Mouse (Mus musculus) embryo, embryonic 11.5 days (tissue): ENCODE results near the gene Gpsm2.
A peak's percentile ranks its signal among the peaks of the same experiment; 100 is the strongest.
"Not testable (repeated sequence)": the region's sequence is repeated elsewhere in the genome, so short reads cannot be mapped to it uniquely, and the experiment has no call there.

Experiments used
- DNase-seq: peaks from one replicate; pipeline ENCODE4 v3.0.0-alpha.2; 2012; ENCODE audit warnings: low read depth, low spot score

Gene Gpsm2

DNA sequence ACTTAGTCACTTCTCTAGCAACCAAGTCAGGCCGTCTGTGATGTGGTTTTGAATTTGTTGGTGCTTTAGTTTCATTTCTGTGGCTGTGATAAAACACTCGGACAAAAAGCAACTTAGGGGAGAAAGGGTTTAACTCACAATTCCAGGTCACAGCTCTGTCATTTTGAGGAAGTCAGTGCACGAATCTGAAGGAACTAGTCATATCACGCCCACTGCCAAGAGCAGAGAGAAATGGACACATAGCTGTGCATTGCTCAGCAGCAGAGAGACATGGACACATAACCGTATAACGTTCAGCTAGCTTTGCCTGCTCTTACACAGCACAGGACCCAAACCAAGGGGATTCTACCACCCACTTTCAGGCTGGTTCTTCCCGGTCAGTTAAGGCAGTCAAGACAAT is 4.3 kb upstream of the Gpsm2 start:
- DNase-seq = no peak

DNA sequence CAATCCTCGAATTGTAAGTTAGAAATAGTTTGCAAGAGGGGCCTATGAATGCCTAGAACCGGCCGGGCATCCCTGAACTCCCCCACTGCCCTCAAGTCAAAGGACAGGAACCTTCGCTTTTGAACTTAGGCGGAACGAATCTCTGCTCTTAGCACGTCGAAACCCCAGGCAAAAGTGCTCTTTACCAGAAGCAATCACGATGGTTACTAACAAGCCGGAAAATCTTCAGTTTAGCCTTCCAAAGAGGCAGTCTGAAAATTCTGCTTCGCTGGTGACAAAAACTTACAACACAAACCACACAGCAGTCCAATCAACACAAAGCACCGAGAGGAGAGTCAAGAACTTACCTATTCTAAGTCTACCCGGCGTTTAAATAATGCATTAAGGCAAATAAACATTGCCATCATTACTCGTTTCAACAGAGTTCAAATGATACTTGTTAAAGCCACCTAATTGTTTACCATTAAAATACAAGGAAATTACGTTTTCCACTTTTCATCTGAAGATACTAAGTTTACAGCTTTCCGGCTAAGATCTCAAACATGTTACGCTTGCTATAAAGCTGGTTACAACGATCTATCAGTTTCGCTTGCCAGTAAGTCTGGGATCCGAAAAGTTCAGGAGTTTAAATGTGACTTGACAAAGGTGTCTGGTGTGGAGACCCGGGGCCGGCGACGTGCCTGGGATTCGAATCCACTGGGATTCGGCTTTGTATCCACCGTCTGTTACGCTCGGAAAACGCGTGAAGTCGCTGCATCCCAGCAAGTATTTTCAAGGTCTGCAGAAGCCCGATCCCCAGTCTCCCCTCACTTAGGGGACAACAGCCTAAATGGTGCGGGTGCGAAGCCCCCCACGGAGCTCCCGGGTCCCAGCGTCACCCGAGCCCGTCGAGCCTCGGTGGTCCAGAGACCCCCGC is 775 bp downstream of the Gpsm2 start:
- DNase-seq = peak; percentile 42

DNA sequence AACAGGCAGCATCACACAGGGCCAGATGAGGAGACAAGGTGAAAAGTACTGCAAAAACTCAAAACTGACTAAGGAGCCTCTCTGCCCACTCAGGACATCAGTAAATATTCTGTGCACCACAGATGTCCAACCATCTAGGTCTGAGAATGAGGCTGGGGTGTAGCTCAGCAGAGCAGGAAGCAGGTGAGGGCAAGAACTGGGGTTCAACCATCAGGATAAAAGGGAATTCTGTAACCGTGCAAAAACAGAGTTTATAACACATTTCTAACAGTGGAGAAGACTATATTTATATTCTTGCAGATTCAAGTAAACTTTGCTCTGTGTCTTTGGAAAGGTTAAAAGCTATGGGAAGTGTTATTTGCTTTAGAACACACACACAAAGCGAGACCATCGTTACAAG is 2.3 kb downstream of the Gpsm2 start:
- DNase-seq = no peak

DNA sequence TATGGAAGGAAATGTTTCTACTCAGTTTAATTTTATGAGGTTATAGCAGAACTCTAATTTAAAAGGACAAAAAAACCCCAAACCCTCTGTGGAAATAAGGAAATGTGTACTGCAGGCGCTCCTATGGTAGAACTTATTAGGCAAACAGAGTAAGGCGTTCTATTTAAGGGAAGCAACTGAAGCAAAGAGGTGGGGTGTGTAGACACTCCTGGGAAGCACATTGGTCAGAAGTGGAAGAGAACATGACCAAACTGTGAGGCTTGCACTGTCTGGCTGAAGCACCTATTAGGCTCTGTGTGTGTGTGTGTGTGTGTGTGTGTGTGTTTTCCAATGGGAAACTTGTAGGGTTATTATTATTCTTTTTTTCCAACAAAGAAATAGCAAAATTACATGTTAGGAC is 2.8 kb downstream of the Gpsm2 start:
- DNase-seq = no peak

DNA sequence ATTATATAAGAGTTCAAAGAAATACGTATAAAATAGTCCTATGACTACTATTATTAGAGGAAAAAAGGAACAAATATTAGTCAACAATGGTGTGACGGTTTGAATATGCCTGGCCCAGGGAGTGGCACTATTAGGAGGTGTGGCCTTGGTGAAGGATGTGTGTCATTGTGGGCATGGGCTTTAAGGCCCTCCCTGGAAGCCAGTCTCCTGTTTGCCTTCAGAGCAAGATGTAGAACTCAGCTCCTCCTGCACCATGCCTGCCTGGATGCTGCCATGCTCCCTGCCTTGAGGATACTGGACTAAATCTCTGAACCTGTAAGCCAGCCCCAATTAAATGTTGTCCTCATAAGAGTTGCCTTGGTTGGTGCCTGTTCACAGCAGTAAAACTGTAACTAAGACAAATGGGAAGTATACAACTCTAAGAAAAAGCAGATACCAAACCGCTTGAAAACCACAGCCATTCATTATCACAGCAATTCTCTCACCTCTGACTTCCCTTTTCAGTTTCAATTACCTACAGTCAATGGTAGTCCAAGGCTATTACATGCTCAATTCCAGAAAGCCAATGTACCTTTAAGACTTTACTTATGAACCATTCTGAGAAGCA is 4.1 kb downstream of the Gpsm2 start:
- no peak for DNase-seq

DNA sequence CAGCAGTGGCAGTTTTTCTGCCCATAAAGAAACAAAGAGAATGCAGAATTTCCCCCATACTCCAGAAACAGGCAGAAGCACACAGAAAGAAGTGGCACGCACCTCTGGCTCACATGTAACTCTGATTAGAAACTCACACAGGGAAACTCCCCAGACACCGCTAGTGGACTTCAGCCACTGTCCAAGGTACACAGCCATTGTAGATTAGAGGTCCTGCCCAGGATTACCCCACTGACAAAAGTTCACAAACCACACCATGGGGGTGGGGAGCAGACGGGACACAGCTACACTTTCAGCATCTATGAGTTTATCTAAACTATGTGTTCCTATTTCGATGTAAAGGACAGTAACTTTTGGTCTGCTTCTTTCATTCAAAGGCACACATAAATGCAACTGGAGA is 7.3 kb downstream of the Gpsm2 start:
- DNase-seq = no peak

DNA sequence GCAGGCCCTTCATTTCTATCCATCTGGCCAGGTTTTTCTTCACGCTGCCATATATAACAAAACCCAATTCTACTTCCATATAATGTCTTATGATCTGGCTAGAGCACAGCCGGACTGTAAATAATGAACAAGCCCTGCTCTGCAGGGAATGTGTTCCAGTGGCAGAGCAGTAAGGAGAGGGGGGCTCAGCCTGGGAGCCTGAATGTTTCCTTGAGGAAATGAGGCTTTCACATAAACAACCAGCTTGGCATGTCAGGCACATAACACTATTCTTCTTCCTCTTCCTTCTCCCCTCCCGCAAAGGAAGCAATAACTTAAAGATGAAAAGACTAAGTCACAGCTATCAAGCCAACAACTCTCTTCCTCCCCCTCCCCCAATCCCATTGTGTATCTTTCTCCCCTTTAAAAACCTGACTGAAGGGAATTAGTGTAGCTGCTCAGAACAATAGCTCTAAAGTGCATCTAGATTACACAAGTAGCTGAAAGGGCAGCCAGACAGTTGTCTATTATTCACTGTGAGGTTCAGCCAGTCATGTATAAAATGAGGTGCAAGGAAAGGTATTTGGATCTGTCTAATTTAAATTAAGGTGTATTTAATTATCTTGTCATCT is 8.9 kb downstream of the Gpsm2 start:
- DNase-seq = no peak

DNA sequence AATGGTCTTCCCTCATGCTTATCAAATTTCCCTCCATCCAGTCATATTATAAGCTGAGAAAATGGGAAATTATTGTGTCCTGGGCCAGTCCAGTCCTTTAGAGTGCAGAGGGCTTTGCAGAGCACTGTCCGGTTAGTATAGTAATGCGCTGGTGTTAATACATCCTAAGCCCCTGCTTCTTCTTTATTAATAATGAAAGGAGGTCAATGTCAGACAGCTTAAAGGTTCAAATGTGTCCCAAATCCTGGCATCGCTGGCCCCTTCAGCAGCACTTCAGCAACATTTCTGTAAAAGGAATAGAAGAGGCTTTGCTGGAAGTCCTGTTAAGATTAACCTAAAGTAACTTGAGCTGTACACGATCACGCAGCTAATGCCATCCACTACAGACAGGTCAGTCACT is 10.8 kb downstream of the Gpsm2 start:
- no peak for DNase-seq

DNA sequence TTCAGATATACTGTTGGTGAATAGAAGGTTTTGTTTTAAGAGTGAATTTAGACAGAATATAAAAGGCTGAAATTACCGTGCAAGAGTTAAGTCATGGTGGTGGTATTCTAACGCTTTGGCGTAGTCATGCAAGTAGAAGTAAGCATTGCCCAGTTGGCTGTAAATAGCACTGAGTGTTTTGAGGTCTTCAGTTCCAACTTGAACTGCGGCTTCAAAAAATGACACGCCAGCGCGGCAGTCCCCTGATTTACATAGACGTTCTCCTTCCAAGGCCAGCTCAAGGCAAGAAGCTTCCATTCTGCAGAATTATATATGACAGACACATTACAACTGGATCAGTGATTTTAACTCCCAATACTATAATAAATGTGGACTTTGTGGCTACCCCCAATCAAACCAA is 19.3 kb downstream of the Gpsm2 start:
- DNase-seq = no peak

DNA sequence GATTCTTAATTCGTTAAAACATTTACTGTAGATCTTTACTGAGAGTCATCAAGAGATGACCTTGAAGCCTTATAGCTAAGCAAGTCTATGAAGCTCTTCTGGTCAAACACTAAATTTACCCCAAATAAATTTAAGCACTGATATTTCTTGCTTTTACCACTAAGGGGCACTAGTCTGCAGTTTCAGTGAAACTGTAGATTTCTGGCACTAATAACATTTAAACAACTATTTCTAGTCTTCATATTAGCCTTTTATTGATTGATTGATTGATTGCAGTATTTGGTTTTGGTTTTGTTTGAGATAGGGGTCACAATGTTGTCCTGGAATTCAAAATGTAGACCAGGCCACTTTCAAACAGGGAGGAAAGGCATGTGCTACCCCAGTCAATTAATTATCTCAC is 20.9 kb downstream of the Gpsm2 start:
- no peak for DNase-seq

DNA sequence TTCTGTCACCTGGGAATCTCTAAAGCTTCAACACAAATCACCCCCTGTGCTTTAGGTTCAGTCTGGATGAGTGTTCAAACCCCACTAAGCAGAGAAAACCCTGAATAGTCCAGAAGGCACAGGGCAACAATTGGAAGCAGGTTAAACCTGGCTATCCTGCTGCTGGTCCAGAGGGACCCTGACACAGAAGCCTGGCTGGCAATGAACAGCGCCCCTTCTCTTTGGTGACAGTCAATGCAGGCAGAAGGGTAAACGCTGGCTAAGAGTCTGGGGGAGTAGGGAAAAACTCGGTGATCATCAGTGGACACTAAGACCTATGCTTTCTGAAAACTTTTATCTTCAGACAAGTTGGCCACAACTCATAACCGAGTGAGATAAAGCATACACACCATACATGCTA is 22.3 kb downstream of the Gpsm2 start:
- no peak for DNase-seq

DNA sequence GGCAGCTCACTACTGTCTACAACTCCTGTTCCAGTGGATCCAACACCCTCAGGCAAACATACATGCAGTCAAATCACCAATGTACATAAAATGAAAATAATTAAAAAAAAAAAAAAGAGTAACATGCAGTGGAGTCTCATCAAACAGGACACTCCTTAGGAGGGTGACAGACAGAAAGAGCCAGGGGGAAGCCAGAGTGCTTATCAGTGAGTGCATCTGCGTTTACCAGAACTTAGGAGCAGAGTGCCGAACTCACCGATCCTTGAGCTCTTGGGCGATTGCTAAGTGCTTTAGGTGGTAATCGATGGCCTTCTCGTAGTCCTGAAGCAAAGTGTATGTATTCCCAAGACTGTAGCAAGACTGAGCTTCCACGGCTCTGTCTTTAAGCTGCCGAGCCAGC is 23.4 kb downstream of the Gpsm2 start:
- no peak for DNase-seq

DNA sequence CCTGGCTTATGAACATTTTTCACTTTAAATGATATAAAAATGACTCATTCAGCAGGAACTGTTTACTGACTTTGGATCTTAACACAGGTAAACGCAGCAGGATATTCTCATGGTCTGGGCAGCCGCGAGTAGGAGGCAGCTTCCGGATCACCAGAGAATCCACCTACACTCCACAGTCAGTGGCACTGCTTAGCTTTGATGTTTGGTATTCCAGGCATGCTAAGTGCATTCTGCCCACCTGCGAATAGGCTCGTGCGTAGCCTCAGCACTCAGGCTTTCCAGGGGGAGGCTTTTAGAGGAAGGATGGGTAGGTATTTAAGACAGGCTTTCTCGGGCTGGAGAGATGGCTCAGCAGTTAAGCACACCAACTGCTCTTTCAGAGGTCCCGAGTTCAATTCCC is 27.8 kb downstream of the Gpsm2 start:
- no peak for DNase-seq

DNA sequence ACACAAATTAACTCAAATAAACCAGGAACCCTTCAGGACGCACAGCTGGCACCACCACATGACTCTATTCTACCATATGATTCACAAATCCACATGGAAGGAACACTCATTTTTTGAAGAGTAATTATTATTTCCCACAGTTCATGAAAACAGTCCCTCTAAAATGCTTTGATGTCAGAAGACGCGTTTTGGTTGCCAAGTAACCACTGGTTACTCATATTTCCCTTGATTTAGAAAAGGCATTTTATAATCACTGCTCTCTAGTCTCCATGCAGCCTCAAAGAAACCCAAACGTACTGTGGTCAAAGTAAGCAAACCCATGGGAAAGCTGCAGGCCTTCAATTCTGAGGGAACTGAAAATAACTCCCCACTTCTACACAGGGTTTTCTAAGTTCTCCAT is 32.1 kb downstream of the Gpsm2 start:
- DNase-seq = no peak

DNA sequence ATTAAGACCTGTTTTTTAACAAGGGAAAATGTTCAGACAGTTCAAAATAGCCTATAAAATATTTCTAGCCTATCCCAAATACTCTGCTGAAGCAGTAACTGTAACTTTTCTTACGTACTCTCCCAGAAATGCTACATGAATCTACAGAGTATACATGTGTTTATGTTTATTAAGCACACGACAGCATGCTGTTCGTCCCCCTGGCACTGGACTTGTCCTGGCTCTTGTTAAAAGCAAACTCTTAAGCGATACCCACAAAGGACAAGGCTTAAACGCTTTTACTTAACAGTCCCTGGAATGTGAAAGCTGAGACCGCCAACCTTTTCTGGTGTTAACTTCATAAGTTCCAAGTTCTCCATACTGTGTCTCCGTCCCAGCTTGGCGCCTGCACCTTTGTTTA is 32.7 kb downstream of the Gpsm2 start:
- no peak for DNase-seq

DNA sequence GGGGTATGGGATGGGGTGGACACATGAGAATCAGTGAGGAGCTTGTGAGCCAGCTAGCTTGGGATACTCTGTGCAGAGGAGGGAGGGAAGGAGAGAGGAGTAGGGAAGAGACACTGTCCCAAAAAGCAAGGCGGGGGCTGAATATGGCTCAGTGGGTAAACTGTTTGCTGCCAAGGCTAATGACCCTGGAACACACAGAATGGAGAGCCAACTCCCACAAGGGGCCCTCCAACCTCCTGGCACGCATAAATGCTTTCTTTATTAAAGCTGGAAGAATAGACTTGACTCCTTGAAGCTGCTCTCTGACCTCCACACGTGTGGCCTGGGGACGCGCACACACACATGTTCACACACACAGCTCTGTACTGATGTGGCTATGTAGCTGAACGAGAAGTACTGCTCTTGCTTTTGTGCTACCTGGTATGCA is 33.1 kb downstream of the Gpsm2 start:
- no peak for DNase-seq

DNA sequence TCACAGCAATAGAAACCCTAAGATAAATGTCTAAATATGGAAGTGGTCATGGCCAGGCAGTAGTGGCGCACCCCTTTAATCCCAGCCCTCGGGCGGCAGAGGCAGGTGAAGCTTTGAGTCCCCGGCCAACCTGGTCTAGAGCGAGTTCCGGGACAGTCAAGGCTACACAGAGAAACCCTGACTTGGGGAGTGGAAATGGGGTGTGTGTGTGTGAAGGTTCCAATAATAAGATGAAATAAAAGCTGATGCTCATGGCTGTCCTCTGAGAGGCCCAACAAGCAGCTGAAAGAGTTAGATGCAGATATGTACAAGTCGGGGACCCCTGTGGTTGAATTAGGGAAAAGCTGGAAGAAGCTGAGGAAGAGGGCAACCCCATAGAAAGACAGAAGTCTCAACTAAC is 36.4 kb downstream of the Gpsm2 start:
- DNase-seq = no peak

DNA sequence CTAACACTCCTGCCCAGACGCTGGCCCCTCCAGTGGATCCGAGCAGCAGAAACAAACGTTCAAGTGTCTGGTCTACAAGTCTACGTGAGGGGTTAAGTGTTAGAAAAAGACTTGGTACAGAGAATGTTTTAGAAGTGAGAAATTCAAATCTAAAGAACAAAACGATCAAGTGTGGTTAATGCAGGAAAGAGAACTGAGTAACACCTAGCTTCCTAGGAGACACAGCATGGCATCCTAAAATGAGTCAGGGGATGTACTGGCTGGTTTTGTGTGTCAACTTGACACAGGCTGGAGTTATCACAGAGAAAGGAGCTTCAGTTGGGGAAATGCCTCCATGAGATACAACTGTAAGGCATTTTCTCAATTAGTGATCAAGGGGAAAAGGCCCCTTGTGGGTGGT is 38.5 kb downstream of the Gpsm2 start:
- DNase-seq = not testable (repeated sequence)

DNA sequence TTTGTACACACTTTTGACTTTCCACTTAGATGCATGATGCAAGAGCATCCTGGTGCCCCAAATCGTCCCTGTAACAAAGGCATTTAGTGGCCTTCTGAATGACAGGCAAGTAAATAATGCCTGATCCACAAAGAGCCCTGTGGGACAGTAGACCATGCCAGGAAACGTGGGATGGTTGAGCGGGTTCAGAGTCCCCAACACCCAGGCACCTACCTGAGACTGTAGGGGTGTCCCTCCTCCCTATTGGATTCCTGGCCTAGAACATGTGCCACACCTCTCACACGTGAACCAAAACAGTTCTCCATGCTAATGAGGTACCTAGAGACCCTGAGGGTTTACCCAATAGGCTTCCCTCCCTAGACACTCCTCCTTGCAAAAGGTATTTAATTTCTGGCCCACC is 41.1 kb downstream of the Gpsm2 start:
- no peak for DNase-seq

DNA sequence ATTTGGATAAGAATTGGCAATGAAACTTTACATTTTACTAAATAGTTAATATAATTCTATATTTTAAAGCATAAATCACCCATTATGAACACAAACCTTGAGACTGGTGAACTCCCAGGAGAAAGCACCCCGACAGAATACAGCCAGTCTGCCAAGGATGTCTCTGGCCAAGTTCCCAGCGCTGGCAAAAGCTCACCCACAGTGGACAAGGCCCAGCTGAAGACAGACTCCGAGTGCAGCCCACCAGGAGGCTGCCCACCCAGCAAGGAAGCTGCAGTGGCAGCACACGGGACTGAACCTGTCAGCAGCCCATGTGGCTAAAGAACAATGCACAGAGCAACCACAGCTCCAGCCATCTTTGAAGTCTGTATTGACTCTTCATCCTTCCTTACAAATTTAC is 45.5 kb downstream of the Gpsm2 start:
- DNase-seq = no peak

DNA sequence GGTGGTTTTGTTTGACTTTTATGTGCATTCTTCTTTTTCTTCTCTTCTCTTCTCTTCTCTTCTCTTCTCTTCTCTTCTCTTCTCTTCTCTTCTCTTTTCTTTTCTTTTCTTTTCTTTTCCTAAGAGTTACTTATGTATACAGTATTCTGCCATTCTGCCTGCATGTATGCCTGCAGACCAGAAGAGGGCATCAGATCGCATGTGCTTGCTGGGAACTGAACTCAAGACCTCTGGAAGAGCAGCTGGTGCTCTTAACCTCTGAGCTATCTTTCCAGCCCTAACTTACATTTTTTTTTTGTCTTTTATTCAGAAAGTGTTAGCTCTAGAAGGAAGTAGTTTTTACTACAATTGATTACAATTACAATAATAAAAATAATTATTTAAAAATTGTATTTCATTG is 61.2 kb downstream of the Gpsm2 start:
- no peak for DNase-seq

DNA sequence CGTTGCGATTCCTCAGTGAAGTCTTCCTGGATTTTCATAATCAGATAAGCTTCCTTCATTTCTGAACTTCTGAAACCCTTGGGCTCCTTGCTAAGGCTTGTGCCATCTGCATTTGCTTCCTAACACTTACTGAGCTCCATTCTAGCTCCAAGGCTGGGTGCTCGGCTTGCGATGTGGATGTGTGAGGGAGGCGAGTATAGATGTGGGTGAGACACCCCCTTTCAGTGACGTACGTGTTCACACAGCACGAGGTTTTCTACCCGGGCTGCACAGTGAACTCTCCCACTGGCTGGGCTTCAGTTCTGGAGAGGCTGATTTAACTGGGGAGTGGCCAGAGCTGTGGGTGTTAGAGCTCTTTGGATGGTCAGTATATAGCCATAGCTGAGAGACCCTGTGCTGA is 63.5 kb downstream of the Gpsm2 start:
- no peak for DNase-seq

DNA sequence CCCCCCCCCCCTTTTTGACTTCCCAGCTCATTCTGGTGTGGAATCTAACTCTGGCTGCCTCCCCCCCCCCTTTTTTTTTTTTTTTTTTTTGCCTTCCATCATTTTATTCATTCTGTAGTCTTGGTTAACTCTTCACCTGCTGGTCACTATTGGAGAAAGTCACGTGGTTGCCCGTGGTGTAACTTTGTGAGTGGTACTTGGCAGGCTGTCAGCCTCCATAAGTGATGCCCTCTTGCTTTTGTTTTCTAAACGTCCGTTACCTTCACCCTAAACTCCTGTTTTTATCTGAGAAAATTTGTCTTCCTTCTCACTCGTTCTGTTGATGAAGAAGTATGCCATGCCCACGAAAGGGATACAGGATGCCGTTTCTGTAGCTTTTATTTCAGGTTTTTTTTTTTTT is 66.6 kb downstream of the Gpsm2 start:
- DNase-seq = no peak
